Mouse (Mus musculus) left cerebral cortex, adult 9 months (tissue): ENCODE measurements around the gene Ubp1.
A peak's percentile ranks its signal among the peaks of the same experiment; 100 is the strongest.

Source experiments
- DNase-seq, 2 experiments: peaks; one replicate each; pipeline ENCODE4 v3.0.0; 2022; ENCODE audit warnings: low spot score in 2 of 2

Gene Ubp1

GRCm38 (mm10) chr9:114015724-114016123, 85.0 kb downstream of the Ubp1 start:
- no peak for DNase-seq

- no peak for DNase-seq
Observed at GRCm38 (mm10) chr9:114016402-114016801, 85.7 kb downstream of the Ubp1 start.

- no peak for DNase-seq
Observed at GRCm38 (mm10) chr9:114019012-114019762, 88.5 kb downstream of the Ubp1 start.

GRCm38 (mm10) chr9:114022141-114022540, 91.4 kb downstream of the Ubp1 start:
- DNase-seq = no peak

DNA sequence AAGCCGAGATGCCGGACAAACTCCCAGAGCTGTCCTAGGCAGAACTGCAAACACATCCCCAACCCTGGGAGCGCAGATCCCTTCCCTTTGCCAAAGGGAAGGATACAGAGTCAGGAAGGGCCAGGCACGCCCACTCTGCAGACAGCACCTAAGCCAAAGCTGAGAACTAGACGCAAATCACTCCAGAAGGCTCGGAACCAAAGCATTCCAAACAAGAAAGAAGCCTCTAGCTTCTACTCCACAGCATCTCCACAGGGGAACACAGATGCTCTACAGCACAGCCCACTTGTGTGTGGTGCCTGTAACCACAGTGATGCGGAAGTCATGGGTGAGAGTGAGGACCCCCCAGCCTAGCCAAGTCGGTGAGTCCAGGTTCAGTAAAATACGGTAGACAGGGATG, 94.4 kb downstream of the Ubp1 start:
- DNase-seq = no peak

DNA sequence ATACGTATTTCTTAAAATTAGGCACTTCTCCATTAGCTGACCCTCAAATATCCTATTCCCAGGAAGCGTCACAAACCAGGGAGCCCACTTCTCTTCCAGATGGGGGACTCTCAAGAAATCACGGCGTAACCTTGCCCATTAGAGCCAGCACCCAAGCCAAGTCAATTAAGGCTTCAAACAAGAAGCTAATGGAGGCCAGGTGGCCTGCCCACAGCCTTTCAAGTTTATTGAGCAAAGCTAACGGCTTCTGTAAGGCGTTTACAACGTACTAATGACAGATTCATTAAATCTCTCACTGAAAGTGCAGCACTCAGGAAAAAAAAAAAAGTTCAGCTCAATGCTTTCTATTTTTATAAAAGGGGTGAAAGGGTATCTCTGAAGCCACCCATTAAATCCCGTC, 95.1 kb downstream of the Ubp1 start:
- no peak for DNase-seq

DNA sequence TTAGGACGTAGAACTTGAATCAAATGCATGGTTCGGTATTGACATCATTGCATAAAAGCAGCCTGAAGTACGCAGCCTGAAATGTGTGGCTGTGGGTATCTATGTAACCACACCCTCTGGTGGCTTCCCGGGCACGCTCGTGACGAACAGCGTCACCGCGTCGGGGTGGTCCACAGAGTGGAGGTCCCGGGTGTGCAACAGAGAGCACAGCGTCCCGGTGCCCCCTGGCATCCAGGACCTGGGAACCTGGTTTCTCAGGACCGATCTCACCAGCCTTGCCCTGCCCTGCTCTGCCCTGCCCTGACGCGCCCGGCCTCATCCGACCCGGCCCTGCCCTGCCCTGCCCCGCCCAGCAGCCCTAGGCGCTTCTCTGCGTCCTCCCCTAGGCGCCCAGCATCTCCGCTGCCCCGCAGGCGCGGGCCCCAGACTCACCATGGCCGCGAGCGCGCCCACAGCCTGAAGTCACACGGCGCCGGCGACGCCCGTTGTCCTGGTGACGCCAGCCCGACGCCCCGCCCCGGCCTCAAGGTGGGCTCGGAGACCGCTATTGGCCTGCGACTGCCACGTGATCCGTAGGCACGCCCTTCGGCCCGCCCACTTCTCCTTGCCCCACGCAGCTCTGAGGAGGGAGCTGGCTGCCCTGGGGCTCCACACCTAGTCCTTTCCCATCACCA, 95.7 kb downstream of the Ubp1 start:
- peak; percentile 79 to 86 for DNase-seq
